Mouse (Mus musculus) kidney, embryonic 14.5 days (tissue): ENCODE results near the gene Sh3yl1. TPM values are rescaled to one million over a fixed set of nuclear protein-coding genes. Genes with fewer than 3 reads are reported as not detected.

Source experiments
- ATAC-seq: fragments of 200-750 bp; cut with Nextera tagmentation; 2 replicates; pipeline ENCODE4 v1.8.0; 2017; ENCODE audit warnings: moderate number of reproducible peaks, mild to moderate bottlenecking, moderate TSS enrichment, moderate library complexity; ENCODE audit not compliant: low FRiP score, low TSS enrichment
- H3K27ac ChIP-seq: fragments of 300-500 bp; sonication (generic); 2 replicates; pipeline ENCODE4 v1.5.1; 2014; ENCODE audit warnings: low read depth, mild to moderate bottlenecking, low read length, moderate library complexity, mixed read lengths
- H3K27me3 ChIP-seq: fragments of 300-500 bp; sonication (generic); 2 replicates; pipeline ENCODE4 v1.6.1; 2014; ENCODE audit warnings: mild to moderate bottlenecking, low read length; ENCODE audit not compliant: control insufficient read depth, insufficient read depth
- H3K36me3 ChIP-seq: fragments of 300-500 bp; sonication (generic); 2 replicates; pipeline ENCODE4 v1.6.1; 2014; ENCODE audit warnings: low read length, mixed read lengths; ENCODE audit not compliant: control insufficient read depth, insufficient read depth
- H3K4me1 ChIP-seq: fragments of 300-500 bp; sonication (generic); 2 replicates; pipeline ENCODE4 v1.6.1; 2014; ENCODE audit warnings: low read length, mixed read lengths; ENCODE audit not compliant: control insufficient read depth, insufficient read depth
- H3K4me2 ChIP-seq: fragments of 300-500 bp; sonication (generic); replicated peaks from 2 replicates; pipeline ENCODE4 v1.6.1; 2014; ENCODE audit warnings: low read depth, mild to moderate bottlenecking, low read length
- H3K4me3 ChIP-seq: fragments of 300-500 bp; sonication (generic); 2 replicates; pipeline ENCODE4 v1.5.1; 2014; ENCODE audit warnings: mild to moderate bottlenecking, low read length
- H3K9ac ChIP-seq: fragments of 300-500 bp; sonication (generic); 2 replicates; pipeline ENCODE4 v1.6.1; 2014; ENCODE audit warnings: low read depth, mild to moderate bottlenecking, low read length, moderate library complexity
- H3K9me3 ChIP-seq: fragments of 300-500 bp; sonication (generic); 2 replicates; pipeline ENCODE4 v1.6.1; 2016; ENCODE audit warnings: low read length; ENCODE audit not compliant: control insufficient read depth
- WGBS: fragments of 180-500 bp; shearing (Covaris S2); extraction: QIAGEN DNeasy Blood & Tissue Kit; methylation state at CpG from one replicate; pipeline ENCODE4 v1.1.7; 2014; 5-methylcytosine and 5-hydroxymethylcytosine counted together
- polyA plus RNA-seq: library from polyadenylated mRNA; unstranded; fragments of >200 nt; fragmentation: Nextera tagmentation; extraction: Ambion mirVana; gene quantifications from 2 replicates; pipeline ENCODE4 v1.2.1, GENCODE M21; 2014

Sh3yl1 gene
- polyA plus RNA-seq, 1 experiment from 2014 or later, result 22.9 TPM

DNA sequence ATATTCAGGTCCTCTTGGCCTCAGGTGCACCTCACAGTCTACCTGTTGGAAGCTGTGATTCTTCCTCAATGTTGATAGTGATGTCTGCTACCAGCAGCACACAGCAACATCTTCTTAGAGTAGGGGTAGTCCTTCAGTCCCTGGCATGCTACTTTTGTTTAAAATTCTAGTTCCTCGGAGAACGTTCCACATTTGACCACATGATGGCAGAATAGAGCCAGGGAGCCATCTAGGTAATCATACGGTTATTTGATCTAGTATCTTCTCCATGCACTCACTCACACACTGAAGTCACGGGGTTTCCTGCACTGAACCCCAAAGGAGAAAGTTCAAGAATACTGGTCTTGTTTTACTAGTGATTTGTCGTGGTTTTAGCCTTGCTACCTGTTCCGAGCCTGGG, 96.7 kb downstream of the Sh3yl1 start:
- Histone ChIP-seq H3K4me1 (no peaks in the 10 kb centered on the region), H3K27ac (no peak overlapping the region), H3K27me3 (no peaks in the 10 kb centered on the region), H3K4me2 (no peak overlapping the region), H3K36me3 (no peaks in the 10 kb centered on the region), H3K9me3 (no peaks in the 10 kb centered on the region), H3K9ac (no peak overlapping the region), H3K4me3 (no peak overlapping the region)
- 25% methylated on average over 6 of the region's 6 CpGs for WGBS
- ATAC-seq, result 0 out of 2 replicates have a peak, but pooled peaks have one; percentile 32

Other genes with a start within 250 kb of the Sh3yl1 start
- 0.15 and 0.27 TPM in 2 replicates for gene Alkal2, start 27.3 kb upstream of the Sh3yl1 start, polyA plus RNA-seq
- 216 and 230 TPM in 2 replicates for gene Acp1, start 79 bp upstream of the Sh3yl1 start, polyA plus RNA-seq
- 2.4 and 3.2 TPM in 2 replicates for gene Fam110c, start 162.2 kb downstream of the Sh3yl1 start, polyA plus RNA-seq